Mouse (Mus musculus) midbrain, embryonic 13.5 days (tissue): ENCODE measurements around the gene Arl5a. TPM values are rescaled to one million over a fixed set of nuclear protein-coding genes. Genes with fewer than 3 reads are reported as not detected.

ENCODE experiments used
- ATAC-seq: fragments of 200-750 bp; cut with Nextera tagmentation; 2 replicates; pipeline ENCODE4 v1.8.0; 2017; ENCODE audit warnings: mild to moderate bottlenecking, moderate TSS enrichment, moderate library complexity
- H3K27ac ChIP-seq: fragments of 300-500 bp; sonication (generic); 2 replicates; pipeline ENCODE4 v1.5.1; 2015; ENCODE audit warnings: inconsistent platforms, mild to moderate bottlenecking, moderate library complexity
- H3K27me3 ChIP-seq: fragments of 300-500 bp; sonication (generic); 2 replicates; pipeline ENCODE4 v1.6.1; 2015; ENCODE audit warnings: mild to moderate bottlenecking, inconsistent platforms
- H3K36me3 ChIP-seq: fragments of 300-500 bp; sonication (generic); 2 replicates; pipeline ENCODE4 v1.6.1; 2015; ENCODE audit warnings: mild to moderate bottlenecking, inconsistent platforms
- H3K4me1 ChIP-seq: fragments of 300-500 bp; sonication (generic); replicated peaks from 2 replicates; pipeline ENCODE4 v1.6.1; 2015; ENCODE audit warnings: inconsistent platforms
- H3K4me2 ChIP-seq: fragments of 300-500 bp; sonication (generic); replicated peaks from 2 replicates; pipeline ENCODE4 v1.6.1; 2015; ENCODE audit warnings: moderate library complexity, mild to moderate bottlenecking, inconsistent platforms
- H3K4me3 ChIP-seq: fragments of 300-500 bp; sonication (generic); replicated peaks from 2 replicates; pipeline ENCODE4 v1.5.1; 2015; ENCODE audit warnings: mild to moderate bottlenecking, inconsistent platforms
- H3K9ac ChIP-seq: fragments of 300-500 bp; sonication (generic); replicated peaks from 2 replicates; pipeline ENCODE4 v1.6.1; 2015; ENCODE audit warnings: mild to moderate bottlenecking, inconsistent platforms
- H3K9me3 ChIP-seq: fragments of 300-500 bp; sonication (generic); 2 replicates; pipeline ENCODE4 v1.6.1; 2016; ENCODE audit warnings: mild to moderate bottlenecking, inconsistent platforms
- WGBS: fragments of 180-500 bp; shearing (Covaris S2); methylation state at CpG from one replicate; pipeline ENCODE4 v1.1.7; 2015; 5-methylcytosine and 5-hydroxymethylcytosine counted together
- polyA plus RNA-seq: library from polyadenylated mRNA; unstranded; fragments of >200 nt; fragmentation: Nextera tagmentation; extraction: Ambion mirVana; gene quantifications from 2 replicates; pipeline ENCODE4 v1.2.1, GENCODE M21; 2015

The Arl5a gene
- polyA plus RNA-seq, 1 experiment from 2014 or later, result 43.3 TPM

GRCm38 (mm10) chr2:52420001-52420710 is 4.5 kb downstream of the Arl5a start:
- Histone ChIP-seq H3K4me1 (peaks cover 27% of the 10 kb centered on the region), H3K27ac (no peak overlapping the region), H3K36me3 (peaks cover 20% of the 10 kb centered on the region), H3K9ac (no peak overlapping the region), H3K9me3 (peaks cover 16% of the 10 kb centered on the region; the same call in 1 of the 2 replicates), H3K4me2 (no peak overlapping the region), H3K27me3 (no peaks in the 10 kb centered on the region), H3K4me3 (no peak overlapping the region)
- 94% methylated on average over 7 of the region's 7 CpGs for WGBS
- ATAC-seq, result no peak

- Histone ChIP-seq H3K36me3 (peaks cover 27% of the 10 kb centered on the region), H3K27me3 (no peaks in the 10 kb centered on the region), H3K27ac (no peak overlapping the region), H3K9ac (no peak overlapping the region), H3K4me3 (no peak overlapping the region), H3K9me3 (peaks cover 16% of the 10 kb centered on the region; the same call in 1 of the 2 replicates), H3K4me2 (no peak overlapping the region), H3K4me1 (peaks cover 27% of the 10 kb centered on the region)
- 88% methylated on average over 6 of the region's 6 CpGs for WGBS
- ATAC-seq, result no peak
Observed at GRCm38 (mm10) chr2:52419295-52419694, 5.4 kb downstream of the Arl5a start.

- peaks cover 41% of the 10 kb centered on the region for H3K9me3 ChIP-seq
- no peak for ATAC-seq
- no peaks in the 10 kb centered on the region for H3K4me1 ChIP-seq
- H3K4me3 ChIP-seq, result no peak overlapping the region
- no peaks in the 10 kb centered on the region for H3K27me3 ChIP-seq
- no peak overlapping the region for H3K27ac ChIP-seq
- H3K36me3 ChIP-seq, result peaks cover 85% of the 10 kb centered on the region
- no peak overlapping the region for H3K9ac ChIP-seq
- no peak overlapping the region for H3K4me2 ChIP-seq
- 98% methylated on average over 5 of the region's 5 CpGs for WGBS
Observed at GRCm38 (mm10) chr2:52412524-52413037, 12.1 kb downstream of the Arl5a start.

GRCm38 (mm10) chr2:52406480-52406879 is 18.2 kb downstream of the Arl5a start:
- H3K9ac ChIP-seq, result no peak overlapping the region
- no peak for ATAC-seq
- no peak overlapping the region for H3K27ac ChIP-seq
- no peak overlapping the region for H3K4me2 ChIP-seq
- no peak overlapping the region for H3K4me3 ChIP-seq
- WGBS, result 90% methylated on average over 1 of the region's 1 CpGs
- H3K4me1 ChIP-seq, result no peaks in the 10 kb centered on the region
- peaks cover 21% of the 10 kb centered on the region for H3K9me3 ChIP-seq
- peaks cover 77% of the 10 kb centered on the region for H3K36me3 ChIP-seq
- no peaks in the 10 kb centered on the region for H3K27me3 ChIP-seq

- no peaks in the 10 kb centered on the region for H3K4me1 ChIP-seq
- H3K27me3 ChIP-seq, result no peaks in the 10 kb centered on the region
- ATAC-seq, result 0 out of 2 replicates have a peak, but pooled peaks have one; percentile 34
- no peak overlapping the region for H3K4me3 ChIP-seq
- no peak overlapping the region for H3K9ac ChIP-seq
- 90% methylated on average over 5 of the region's 5 CpGs for WGBS
- peaks cover 66% of the 10 kb centered on the region for H3K36me3 ChIP-seq
- peaks cover 10% of the 10 kb centered on the region for H3K9me3 ChIP-seq
- no peak overlapping the region for H3K4me2 ChIP-seq
- H3K27ac ChIP-seq, result no peak overlapping the region
Observed at GRCm38 (mm10) chr2:52405238-52405637, 19.5 kb downstream of the Arl5a start.

- peaks cover 6% of the 10 kb centered on the region; the same call in 1 of the 2 replicates for H3K36me3 ChIP-seq
- H3K9ac ChIP-seq, result no peak overlapping the region
- ATAC-seq, result no peak
- no peaks in the 10 kb centered on the region for H3K4me1 ChIP-seq
- no peak overlapping the region for H3K4me2 ChIP-seq
- H3K27me3 ChIP-seq, result no peaks in the 10 kb centered on the region
- no peak overlapping the region for H3K4me3 ChIP-seq
- no peak overlapping the region for H3K27ac ChIP-seq
- 93% methylated on average over 5 of the region's 5 CpGs for WGBS
- H3K9me3 ChIP-seq, result no peaks in the 10 kb centered on the region
Observed at GRCm38 (mm10) chr2:52394529-52394928, 30.2 kb downstream of the Arl5a start.

- no peak overlapping the region for H3K27ac ChIP-seq
- WGBS, result 91% methylated on average over 2 of the region's 2 CpGs
- H3K36me3 ChIP-seq, result no peaks in the 10 kb centered on the region
- no peak overlapping the region for H3K4me3 ChIP-seq
- no peak overlapping the region for H3K9ac ChIP-seq
- no peak overlapping the region for H3K4me2 ChIP-seq
- H3K9me3 ChIP-seq, result no peaks in the 10 kb centered on the region
- no peaks in the 10 kb centered on the region for H3K4me1 ChIP-seq
- no peak for ATAC-seq
- H3K27me3 ChIP-seq, result no peaks in the 10 kb centered on the region
Observed at GRCm38 (mm10) chr2:52390415-52390975, 34.2 kb downstream of the Arl5a start.

GRCm38 (mm10) chr2:52389975-52390374 is 34.7 kb downstream of the Arl5a start:
- Histone ChIP-seq H3K9me3 (no peaks in the 10 kb centered on the region), H3K27me3 (no peaks in the 10 kb centered on the region), H3K4me2 (no peak overlapping the region), H3K9ac (no peak overlapping the region), H3K36me3 (no peaks in the 10 kb centered on the region), H3K4me1 (no peaks in the 10 kb centered on the region), H3K4me3 (no peak overlapping the region), H3K27ac (no peak overlapping the region)
- WGBS, result 74% methylated on average over 3 of the region's 3 CpGs
- no peak for ATAC-seq

GRCm38 (mm10) chr2:52386451-52386850 is 38.2 kb downstream of the Arl5a start:
- no peaks in the 10 kb centered on the region for H3K9me3 ChIP-seq
- no peak overlapping the region for H3K27ac ChIP-seq
- H3K27me3 ChIP-seq, result no peaks in the 10 kb centered on the region
- WGBS, result 91% methylated on average over 6 of the region's 6 CpGs
- ATAC-seq, result no peak
- no peak overlapping the region for H3K4me3 ChIP-seq
- no peak overlapping the region for H3K9ac ChIP-seq
- no peak overlapping the region for H3K4me2 ChIP-seq
- no peaks in the 10 kb centered on the region for H3K36me3 ChIP-seq
- no peaks in the 10 kb centered on the region for H3K4me1 ChIP-seq

- Histone ChIP-seq H3K4me1 (no peaks in the 10 kb centered on the region), H3K27ac (no peak overlapping the region), H3K36me3 (no peaks in the 10 kb centered on the region), H3K4me2 (no peak overlapping the region), H3K9ac (no peak overlapping the region), H3K27me3 (no peaks in the 10 kb centered on the region), H3K4me3 (no peak overlapping the region), H3K9me3 (no peaks in the 10 kb centered on the region)
- 82% methylated on average over 7 of the region's 7 CpGs for WGBS
- no peak for ATAC-seq
Observed at GRCm38 (mm10) chr2:52386037-52386436, 38.7 kb downstream of the Arl5a start.

GRCm38 (mm10) chr2:52378848-52379261 is 45.8 kb downstream of the Arl5a start:
- Histone ChIP-seq H3K4me2 (no peak overlapping the region), H3K27ac (no peak overlapping the region), H3K4me3 (no peak overlapping the region), H3K9me3 (no peaks in the 10 kb centered on the region), H3K9ac (no peak overlapping the region), H3K4me1 (no peaks in the 10 kb centered on the region), H3K27me3 (no peaks in the 10 kb centered on the region), H3K36me3 (no peaks in the 10 kb centered on the region)
- WGBS, result 73% methylated on average over 10 of the region's 10 CpGs
- no peak for ATAC-seq

- H3K9ac ChIP-seq, result no peak within 1 kb of the TSS
- H3K9me3 ChIP-seq, result no peaks in the 10 kb centered on the region
- no peak within 1 kb of the TSS for H3K27ac ChIP-seq
- H3K4me3 ChIP-seq, result no peak within 1 kb of the TSS
- H3K4me1 ChIP-seq, result no peaks in the 10 kb centered on the region
- ATAC-seq, result no peak
- 54% methylated on average over 7 of the region's 7 CpGs for WGBS
- no peaks in the 10 kb centered on the region for H3K36me3 ChIP-seq
- no peaks in the 10 kb centered on the region for H3K27me3 ChIP-seq
- no peak within 1 kb of the TSS for H3K4me2 ChIP-seq
Observed at GRCm38 (mm10) chr2:52378448-52378804, 46.3 kb downstream of the Arl5a start, which contains the start of gene Neb. TSS of gene Neb (minus strand) at chr2:52378474.
